Mouse (Mus musculus) liver, adult 10 weeks (tissue): Measurements from ENCODE around the gene Hacd3. TPM values are rescaled to one million over a fixed set of nuclear protein-coding genes. Genes with fewer than 3 reads are reported as not detected.

Experiments
- polyA plus RNA-seq: library from polyadenylated mRNA; stranded (reverse); fragments of 350-450 nt; fragmentation: Illumina TruSeq; extraction: RNeasy Lipid Tissue Mini Kit (QIAGEN cat#74804); gene quantifications from one replicate; pipeline ENCODE4 v1.2.3, GENCODE M21; 2014; ENCODE audit warnings: low read depth, low replicate concordance

Gene Hacd3
- polyA plus RNA-seq: 187 TPM

GRCm38 (mm10) chr9:65020991-65021886, at the start of gene Hacd3:
Gene Hacd3 (minus strand): TSS chr9:65021693.

GRCm38 (mm10) chr9:65032269-65033108, 11.0 kb upstream of the Hacd3 start, which contains the start of gene Dpp8:
Gene Dpp8 (plus strand): TSS chr9:65032414.

GRCm38 (mm10) chr9:64960117-64960977, 61.1 kb downstream of the Hacd3 start, which contains the start of gene Ints14:
Gene Ints14 (plus strand): TSS chr9:64960905.

GRCm38 (mm10) chr9:64951161-64951657, 70.3 kb downstream of the Hacd3 start, which contains the start of gene Slc24a1:
Gene Slc24a1 (minus strand): TSS chr9:64951607.

Other genes starting within 250 kb of the Hacd3 start
- gene Dennd4a, start 210.4 kb downstream of the Hacd3 start, polyA plus RNA-seq: 20.1 TPM
- gene Slc24a1, start 70.1 kb downstream of the Hacd3 start, polyA plus RNA-seq: not detected
- 7.2 TPM for gene Ints14, start 60.8 kb downstream of the Hacd3 start, polyA plus RNA-seq
- gene Dpp8, start 10.7 kb upstream of the Hacd3 start, polyA plus RNA-seq: 42.6 TPM
- gene Igdcc4, start 79.8 kb upstream of the Hacd3 start, polyA plus RNA-seq: 0.13 TPM
- gene Igdcc3, start 119.5 kb upstream of the Hacd3 start, polyA plus RNA-seq: not detected
- gene Parp16, start 173.7 kb upstream of the Hacd3 start, polyA plus RNA-seq: 10.5 TPM
- 0.21 TPM for gene Cilp, start 243.5 kb upstream of the Hacd3 start, polyA plus RNA-seq